Mouse (Mus musculus) kidney, embryonic 14.5 days (tissue): ENCODE data around the gene Gja3. TPM values are rescaled to one million over a fixed set of nuclear protein-coding genes. Genes with fewer than 3 reads are reported as not detected.

Source experiments
- ATAC-seq: fragments of 200-750 bp; cut with Nextera tagmentation; 2 replicates; pipeline ENCODE4 v1.8.0; 2017; ENCODE audit warnings: moderate number of reproducible peaks, mild to moderate bottlenecking, moderate TSS enrichment, moderate library complexity; ENCODE audit not compliant: low FRiP score, low TSS enrichment
- H3K27ac ChIP-seq: fragments of 300-500 bp; sonication (generic); 2 replicates; pipeline ENCODE4 v1.5.1; 2014; ENCODE audit warnings: low read depth, mild to moderate bottlenecking, low read length, moderate library complexity, mixed read lengths
- H3K27me3 ChIP-seq: fragments of 300-500 bp; sonication (generic); 2 replicates; pipeline ENCODE4 v1.6.1; 2014; ENCODE audit warnings: mild to moderate bottlenecking, low read length; ENCODE audit not compliant: control insufficient read depth, insufficient read depth
- H3K36me3 ChIP-seq: fragments of 300-500 bp; sonication (generic); 2 replicates; pipeline ENCODE4 v1.6.1; 2014; ENCODE audit warnings: low read length, mixed read lengths; ENCODE audit not compliant: control insufficient read depth, insufficient read depth
- H3K4me1 ChIP-seq: fragments of 300-500 bp; sonication (generic); 2 replicates; pipeline ENCODE4 v1.6.1; 2014; ENCODE audit warnings: low read length, mixed read lengths; ENCODE audit not compliant: control insufficient read depth, insufficient read depth
- H3K4me2 ChIP-seq: fragments of 300-500 bp; sonication (generic); replicated peaks from 2 replicates; pipeline ENCODE4 v1.6.1; 2014; ENCODE audit warnings: low read depth, mild to moderate bottlenecking, low read length
- H3K4me3 ChIP-seq: fragments of 300-500 bp; sonication (generic); 2 replicates; pipeline ENCODE4 v1.5.1; 2014; ENCODE audit warnings: mild to moderate bottlenecking, low read length
- H3K9ac ChIP-seq: fragments of 300-500 bp; sonication (generic); 2 replicates; pipeline ENCODE4 v1.6.1; 2014; ENCODE audit warnings: low read depth, mild to moderate bottlenecking, low read length, moderate library complexity
- H3K9me3 ChIP-seq: fragments of 300-500 bp; sonication (generic); 2 replicates; pipeline ENCODE4 v1.6.1; 2016; ENCODE audit warnings: low read length; ENCODE audit not compliant: control insufficient read depth
- WGBS: fragments of 180-500 bp; shearing (Covaris S2); extraction: QIAGEN DNeasy Blood & Tissue Kit; methylation state at CpG from one replicate; pipeline ENCODE4 v1.1.7; 2014; 5-methylcytosine and 5-hydroxymethylcytosine counted together
- polyA plus RNA-seq: library from polyadenylated mRNA; unstranded; fragments of >200 nt; fragmentation: Nextera tagmentation; extraction: Ambion mirVana; gene quantifications from 2 replicates; pipeline ENCODE4 v1.2.1, GENCODE M21; 2014

Gene Gja3
- 4.4 and 5.8 TPM in 2 replicates for polyA plus RNA-seq

DNA sequence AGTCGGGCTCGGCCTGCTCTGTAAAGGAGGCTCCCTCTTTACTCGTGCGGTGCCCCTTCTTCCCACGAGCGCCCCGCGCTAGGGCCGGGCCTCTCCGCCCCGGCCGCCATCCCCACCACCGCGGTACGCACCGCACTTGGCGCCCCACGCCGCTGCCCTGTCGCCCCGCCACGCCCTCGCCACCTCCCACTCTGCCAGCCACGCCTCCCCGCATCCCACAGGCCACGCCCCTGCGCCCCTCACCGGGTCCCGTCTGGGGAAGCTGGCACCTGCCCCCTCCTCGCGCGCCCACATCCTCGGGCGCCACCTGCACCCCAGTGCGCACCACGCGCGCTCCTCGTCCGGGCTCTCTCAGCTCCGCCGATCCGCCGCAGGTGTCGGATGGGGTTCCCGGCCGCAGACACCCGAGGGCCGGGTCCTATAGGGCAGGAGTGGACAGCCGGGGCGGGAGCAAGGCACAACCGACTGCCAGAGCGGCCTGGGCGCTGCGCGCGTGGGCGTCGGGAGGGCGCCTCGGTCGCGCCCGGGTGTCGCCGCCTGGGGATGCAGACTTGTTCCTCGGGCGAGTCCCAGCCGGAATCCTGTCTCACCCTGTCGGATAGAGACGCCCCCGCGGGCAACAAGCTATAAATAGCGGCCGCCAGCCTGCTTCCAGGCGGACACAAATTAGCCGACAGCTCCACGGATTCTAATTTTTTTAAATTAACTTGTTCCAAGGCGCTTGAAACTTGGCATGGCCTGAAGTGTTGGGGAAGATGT lies at the start of gene Gja3:
Gene Gja3 (minus strand): TSS at position 538 of the 759 bp plus-strand sequence.
- Histone ChIP-seq H3K4me2 (peak within 1 kb of the TSS; percentile 96), H3K9ac (peak within 1 kb of the TSS; percentile 19), H3K27me3 (peaks cover 44% of the 10 kb centered on the region), H3K4me3 (peak within 1 kb of the TSS; percentile 57), H3K27ac (no peak within 1 kb of the TSS), H3K4me1 (peaks cover 7% of the 10 kb centered on the region; the same call in 1 of the 2 replicates), H3K9me3 (no peaks in the 10 kb centered on the region), H3K36me3 (no peaks in the 10 kb centered on the region)
- under 1% methylated on average over 70 of the region's 79 CpGs for WGBS
- ATAC-seq = peak; percentile 61

DNA sequence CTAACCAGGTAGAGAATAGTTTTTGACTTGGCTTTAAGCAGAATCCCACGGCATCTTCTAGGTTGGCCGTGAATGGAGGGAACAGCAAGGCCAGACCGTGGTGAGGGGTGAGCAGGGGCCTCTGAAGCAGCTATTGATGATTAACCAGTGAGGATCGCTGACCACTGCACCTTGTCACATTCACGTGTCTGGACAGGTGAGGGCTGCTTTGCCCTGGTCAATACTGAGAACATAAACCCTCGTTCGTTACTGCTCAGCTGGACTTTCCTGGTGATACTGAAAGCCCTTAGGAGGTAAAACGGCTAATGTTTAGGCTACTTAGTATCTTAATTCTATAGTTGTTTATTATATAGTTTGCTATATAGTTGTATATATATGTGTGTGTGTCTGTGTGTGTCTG lies 49.2 kb upstream of the Gja3 start:
- H3K27me3 ChIP-seq = peaks cover 51% of the 10 kb centered on the region

DNA sequence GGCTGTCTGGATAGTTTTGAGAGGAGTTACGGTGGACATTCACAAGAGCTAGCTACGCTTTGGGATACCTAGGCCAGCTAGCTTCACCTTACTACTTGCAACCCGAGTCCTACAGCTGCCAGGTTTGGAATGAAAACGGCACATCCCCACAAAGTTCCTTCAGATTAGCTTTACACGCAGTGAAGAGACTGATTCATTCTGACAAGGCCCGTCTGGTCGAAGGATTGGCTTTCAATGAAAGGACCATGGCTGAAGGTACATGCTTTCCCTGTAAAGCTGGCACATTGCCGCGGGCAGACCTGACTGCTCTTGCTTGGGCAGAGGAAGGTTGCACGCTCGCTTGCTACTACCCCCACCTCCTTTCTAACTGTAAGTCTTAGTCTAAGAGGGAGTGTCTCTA lies 47.8 kb upstream of the Gja3 start:
- Histone ChIP-seq H3K27me3 (peaks cover 52% of the 10 kb centered on the region), H3K27ac (no peak overlapping the region), H3K36me3 (no peaks in the 10 kb centered on the region), H3K9ac (no peak overlapping the region), H3K4me3 (no peak overlapping the region), H3K9me3 (no peaks in the 10 kb centered on the region), H3K4me2 (no peak overlapping the region), H3K4me1 (0 out of 2 replicates have a peak, but pooled peaks cover 2% of the 10 kb centered on the region)
- ATAC-seq = no peak
- WGBS = 43% methylated on average over 11 of the region's 11 CpGs

More for the DNA sequence above, 49.2 kb upstream of the Gja3 start:
- Histone ChIP-seq H3K27ac (no peak overlapping the region), H3K4me1 (0 out of 2 replicates have a peak, but pooled peaks cover 2% of the 10 kb centered on the region), H3K4me2 (no peak overlapping the region), H3K4me3 (no peak overlapping the region), H3K36me3 (no peaks in the 10 kb centered on the region), H3K9ac (no peak overlapping the region), H3K9me3 (no peaks in the 10 kb centered on the region)
- 57% methylated on average over 8 of the region's 8 CpGs for WGBS
- no peak for ATAC-seq

DNA sequence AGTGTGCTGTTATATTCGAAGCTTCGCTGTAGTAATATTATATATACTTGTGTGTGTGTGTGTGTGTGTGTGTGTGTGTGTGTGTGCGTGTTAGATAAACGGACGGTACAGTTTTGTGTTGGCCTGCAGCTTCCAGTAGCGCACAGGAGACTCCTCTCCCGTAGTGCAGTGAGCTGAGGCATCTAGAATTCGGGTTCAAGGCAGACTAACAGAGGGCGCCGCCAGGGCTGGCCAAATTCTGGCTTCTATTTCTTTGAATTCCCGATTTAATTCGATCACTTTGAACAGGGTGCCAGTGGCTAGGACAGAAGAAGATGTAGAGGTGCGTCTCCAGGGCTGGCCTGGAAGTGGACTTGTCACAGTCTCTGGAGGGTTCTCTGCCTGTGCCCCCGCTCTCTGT lies 47.2 kb upstream of the Gja3 start:
- 11% methylated on average over 14 of the region's 14 CpGs for WGBS
- peak overlapping the region; percentile 48 for H3K4me3 ChIP-seq
- no peak overlapping the region for H3K9ac ChIP-seq
- 0 out of 2 replicates have a peak, but pooled peaks cover 2% of the 10 kb centered on the region for H3K4me1 ChIP-seq
- ATAC-seq = no peak; the same call in 1 of the 2 replicates
- H3K9me3 ChIP-seq = no peaks in the 10 kb centered on the region
- H3K27ac ChIP-seq = no peak overlapping the region
- peak overlapping the region; percentile 83; the same call in 1 of the 2 replicates for H3K4me2 ChIP-seq
- peaks cover 52% of the 10 kb centered on the region for H3K27me3 ChIP-seq
- H3K36me3 ChIP-seq = no peaks in the 10 kb centered on the region

DNA sequence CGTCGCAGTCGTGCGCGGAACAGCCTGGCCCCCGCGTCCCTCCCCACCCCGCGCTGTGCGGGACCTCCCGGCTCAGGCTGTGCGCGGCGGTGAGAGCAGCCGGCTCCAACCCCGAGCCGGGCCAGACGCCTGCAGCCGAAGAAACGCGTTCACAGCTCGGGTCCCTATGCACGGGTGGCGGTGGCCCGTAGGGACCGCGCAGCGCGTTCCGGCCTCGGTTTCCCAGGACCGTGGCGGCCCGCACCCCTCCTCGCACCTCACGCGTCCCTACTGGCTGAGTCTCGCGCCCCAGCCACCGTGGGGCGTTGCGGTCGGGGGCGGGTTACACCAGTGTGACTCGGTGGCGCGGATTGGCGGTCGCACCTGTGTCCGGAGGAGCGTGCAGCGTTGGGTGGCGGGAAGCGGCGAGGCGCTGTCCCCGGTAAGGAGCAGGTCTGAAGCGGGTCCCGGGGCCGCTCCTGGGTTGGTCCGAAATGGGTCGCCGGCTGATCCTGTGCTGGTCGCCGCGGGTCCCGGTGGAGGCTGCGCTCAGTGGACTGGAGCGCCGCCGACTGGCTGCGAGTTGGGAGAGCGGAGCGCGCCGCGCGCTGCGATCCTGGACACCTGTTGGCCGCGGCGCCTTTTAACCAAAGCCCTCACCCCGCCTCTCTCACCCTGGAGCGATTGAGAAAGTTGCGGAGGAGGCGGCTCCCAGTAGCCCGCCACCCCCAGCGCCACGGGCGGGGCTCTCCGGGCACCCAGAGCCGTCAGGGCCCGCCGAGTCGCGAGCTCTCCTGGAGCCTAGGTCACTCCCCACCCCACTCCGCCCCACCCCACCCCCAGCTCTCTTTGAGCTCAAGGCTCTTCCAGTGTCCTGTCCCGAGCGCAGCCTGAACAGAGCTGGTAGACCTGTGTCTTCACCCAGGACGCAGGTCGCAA lies 46.5 kb upstream of the Gja3 start, which contains the start of gene Gjb2:
Gene Gjb2 (minus strand): TSS at position 597 of the 918 bp plus-strand sequence.
- peaks cover 52% of the 10 kb centered on the region for H3K27me3 ChIP-seq
- no peaks in the 10 kb centered on the region for H3K9me3 ChIP-seq
- no peak within 1 kb of the TSS for H3K27ac ChIP-seq
- H3K4me3 ChIP-seq = peak within 1 kb of the TSS; percentile 48
- H3K4me1 ChIP-seq = 0 out of 2 replicates have a peak, but pooled peaks cover 2% of the 10 kb centered on the region
- ATAC-seq = peak; percentile 67
- peak within 1 kb of the TSS; percentile 66 for H3K9ac ChIP-seq
- H3K4me2 ChIP-seq = peak within 1 kb of the TSS; percentile 83
- under 1% methylated on average over 101 of the region's 101 CpGs for WGBS
- no peaks in the 10 kb centered on the region for H3K36me3 ChIP-seq

DNA sequence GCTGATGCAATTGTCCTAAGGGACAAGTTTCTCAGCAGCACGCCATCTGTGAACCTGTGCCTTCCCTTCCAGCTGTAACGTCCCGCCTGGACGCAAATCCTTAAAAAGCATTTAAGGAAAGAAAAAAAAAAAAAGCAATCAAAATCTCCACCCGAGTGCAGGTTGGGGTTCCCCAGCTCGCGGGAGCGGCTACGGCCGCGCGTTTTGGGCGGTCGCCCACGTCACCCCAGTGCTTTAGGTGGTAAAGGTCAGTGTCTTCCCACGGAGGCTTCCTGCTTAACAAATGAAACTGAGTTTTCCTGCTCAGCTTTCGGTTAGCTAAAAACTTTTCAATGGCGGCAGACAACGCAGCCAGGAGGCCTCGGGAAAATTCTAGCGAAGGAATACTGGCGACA lies 45.8 kb upstream of the Gja3 start:
- H3K9ac ChIP-seq = peak overlapping the region; percentile 66
- no peak overlapping the region for H3K27ac ChIP-seq
- peak overlapping the region; percentile 83 for H3K4me2 ChIP-seq
- 1% methylated on average over 22 of the region's 22 CpGs for WGBS
- no peak for ATAC-seq
- peak overlapping the region; percentile 48 for H3K4me3 ChIP-seq
- no peaks in the 10 kb centered on the region for H3K36me3 ChIP-seq
- 0 out of 2 replicates have a peak, but pooled peaks cover 2% of the 10 kb centered on the region for H3K4me1 ChIP-seq
- no peaks in the 10 kb centered on the region for H3K9me3 ChIP-seq
- H3K27me3 ChIP-seq = peaks cover 52% of the 10 kb centered on the region

DNA sequence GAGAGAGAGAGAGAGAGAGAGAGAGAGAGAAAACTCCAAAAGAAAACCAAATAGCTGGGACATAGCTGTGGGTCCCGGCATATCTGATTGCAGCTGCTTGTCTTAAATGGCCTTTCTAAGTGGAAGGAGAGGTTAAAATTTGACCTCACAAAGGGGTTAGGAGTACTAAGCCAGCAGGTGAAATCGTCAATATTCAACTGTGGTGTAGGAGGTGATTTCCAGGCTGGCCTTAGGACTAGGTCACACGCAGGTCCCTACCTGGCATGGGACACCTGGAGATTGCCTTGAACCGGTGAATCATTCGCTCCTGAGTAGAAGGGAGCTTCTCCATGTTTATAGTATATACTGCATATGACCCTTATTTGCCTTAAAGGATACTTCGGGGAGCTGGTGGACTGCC lies 45.2 kb upstream of the Gja3 start:
- Histone ChIP-seq H3K4me3 (no peak overlapping the region; the same call in 1 of the 2 replicates), H3K4me2 (no peak overlapping the region), H3K9ac (no peak overlapping the region), H3K9me3 (no peaks in the 10 kb centered on the region), H3K27ac (no peak overlapping the region), H3K36me3 (no peaks in the 10 kb centered on the region), H3K4me1 (0 out of 2 replicates have a peak, but pooled peaks cover 2% of the 10 kb centered on the region), H3K27me3 (peaks cover 52% of the 10 kb centered on the region)
- no peak for ATAC-seq
- 59% methylated on average over 6 of the region's 6 CpGs for WGBS

DNA sequence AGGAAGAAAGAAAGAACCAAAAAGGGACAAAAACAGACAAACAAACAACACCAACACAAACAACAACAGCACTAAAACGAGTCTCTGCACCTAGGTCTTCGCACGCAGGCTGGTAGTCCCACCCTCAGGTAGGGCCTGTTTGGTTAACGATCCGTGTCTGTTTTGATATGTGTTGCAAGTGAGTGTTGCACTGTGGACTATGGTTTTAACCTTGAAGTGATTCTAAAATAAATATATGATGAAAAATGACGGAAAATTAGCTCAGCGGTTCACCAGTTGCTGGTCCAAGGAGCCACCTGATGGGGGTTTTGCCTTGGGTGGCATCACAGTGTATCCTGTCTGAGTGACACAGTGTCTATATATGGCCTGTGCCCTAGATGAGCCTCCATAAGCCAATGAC lies 43.7 kb upstream of the Gja3 start:
- 80% methylated on average over 7 of the region's 7 CpGs for WGBS
- no peak overlapping the region for H3K4me3 ChIP-seq

More for the DNA sequence above, 43.7 kb upstream of the Gja3 start:
- ATAC-seq = no peak
- Histone ChIP-seq H3K4me1 (0 out of 2 replicates have a peak, but pooled peaks cover 2% of the 10 kb centered on the region), H3K9ac (no peak overlapping the region), H3K9me3 (no peaks in the 10 kb centered on the region), H3K27me3 (peaks cover 46% of the 10 kb centered on the region), H3K4me2 (no peak overlapping the region), H3K36me3 (no peaks in the 10 kb centered on the region), H3K27ac (no peak overlapping the region)
